21 mouse cellular contexts compared by ENCODE assay signal in the genomic region with DNA sequence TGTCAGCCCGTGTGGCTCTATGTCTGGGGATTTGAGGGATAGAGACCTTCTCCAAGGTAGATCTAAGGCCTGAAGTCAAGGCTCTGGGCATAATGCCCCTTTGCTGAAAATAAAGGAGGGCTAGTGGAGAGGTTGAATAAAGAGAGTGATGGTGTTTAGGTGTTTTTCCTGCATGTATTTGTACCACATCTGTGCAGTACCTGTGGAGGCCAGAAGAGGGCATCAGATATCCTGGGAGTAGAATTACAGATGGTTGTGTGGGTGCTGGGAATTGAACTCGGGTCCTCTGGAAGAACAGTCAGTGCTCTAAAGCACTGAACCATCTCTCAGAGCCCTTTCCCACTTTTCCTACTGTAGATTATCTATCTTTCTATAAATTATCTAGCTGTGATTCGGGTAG. TPM values are rescaled to one million over a fixed set of nuclear protein-coding genes. Genes with fewer than 3 reads are reported as not detected.
A peak's percentile ranks its signal among the peaks of the same experiment; 100 is the strongest.
DNase-seq lines count a peak whose midpoint lies in the region; ATAC-seq and TF ChIP-seq lines count a peak whose summit lies in the region.
"Had no signal": no experiment of that assay in that cellular context is flagged by ENCODE, and none has a peak within 500 bp of the region (broad histone marks: within the 10 kb centered on the region; RNA-seq: fewer than 3 reads in every experiment).

No protein-coding gene starts in this region.

- H3K36me3 ChIP-seq in midbrain, postnatal 0 days (ENCODE audit: insufficient read depth, low read length), result no peaks in the 10 kb centered on the region
- H3K36me3 ChIP-seq in midbrain, embryonic 15.5 days (replicated peaks), result peaks cover 7% of the 10 kb centered on the region; the same call in 1 of the 2 replicates
- peaks cover 6% of the 10 kb centered on the region for H3K36me3 ChIP-seq in stomach, postnatal 0 days (ENCODE audit: control insufficient read depth, insufficient read depth, low read length)
- H3K36me3 ChIP-seq in forebrain, embryonic 16.5 days (ENCODE audit: control insufficient read depth, insufficient read depth), result peaks cover 7% of the 10 kb centered on the region; the same call in 1 of the 2 replicates

- no peaks in the 10 kb centered on the region for H3K9me3 ChIP-seq in midbrain, postnatal 0 days (ENCODE audit: low read length)
- no peaks in the 10 kb centered on the region for H3K9me3 ChIP-seq in midbrain, embryonic 15.5 days
- no peaks in the 10 kb centered on the region for H3K9me3 ChIP-seq in stomach, postnatal 0 days (ENCODE audit: control insufficient read depth, low read length)
- H3K9me3 ChIP-seq in forebrain, embryonic 16.5 days (ENCODE audit: control insufficient read depth, low read length), result no peaks in the 10 kb centered on the region
- H3K9me3 ChIP-seq: forebrain, embryonic 15.5 days; limb, embryonic 15.5 days; midbrain, embryonic 13.5 days had no signal

- H3K4me2 ChIP-seq in midbrain, postnatal 0 days (ENCODE audit: low read depth, low read length, poor library complexity, severe bottlenecking), result no peak overlapping the region
- H3K4me2 ChIP-seq in midbrain, embryonic 15.5 days, result no peak overlapping the region
- no peak overlapping the region for H3K4me2 ChIP-seq in stomach, postnatal 0 days (replicated peaks; ENCODE audit: low read depth)
- no peak overlapping the region for H3K4me2 ChIP-seq in forebrain, embryonic 16.5 days (ENCODE audit: low read length)
- H3K4me2 ChIP-seq: embryonic facial prominence, embryonic 13.5 days; forebrain, embryonic 15.5 days; limb, embryonic 15.5 days; midbrain, embryonic 13.5 days had no signal

- intact Hi-C loops in gastrocnemius, adult 2 months (cut with DNase I), result no loop called here
- intact Hi-C loops in gastrocnemius, postnatal 36 days (cut with DNase I), result no loop called here

- no peaks in the 10 kb centered on the region for H3K27me3 ChIP-seq in midbrain, postnatal 0 days (ENCODE audit: insufficient read depth, low read length)
- no peaks in the 10 kb centered on the region for H3K27me3 ChIP-seq in midbrain, embryonic 15.5 days (replicated peaks)
- no peaks in the 10 kb centered on the region for H3K27me3 ChIP-seq in stomach, postnatal 0 days (ENCODE audit: control insufficient read depth, insufficient read depth, low read length)
- H3K27me3 ChIP-seq in forebrain, embryonic 16.5 days (replicated peaks; ENCODE audit: control insufficient read depth, insufficient read depth, low read length), result no peaks in the 10 kb centered on the region
- H3K27me3 ChIP-seq: embryonic facial prominence, embryonic 13.5 days; forebrain, embryonic 15.5 days; limb, embryonic 15.5 days; midbrain, embryonic 13.5 days had no signal

- H3K4me1 ChIP-seq in midbrain, postnatal 0 days (ENCODE audit: insufficient read depth, low read length), result no peaks in the 10 kb centered on the region
- H3K4me1 ChIP-seq in midbrain, embryonic 15.5 days, result peaks cover 12% of the 10 kb centered on the region; the same call in 1 of the 2 replicates
- 0 out of 2 replicates have a peak, but pooled peaks cover 5% of the 10 kb centered on the region for H3K4me1 ChIP-seq in stomach, postnatal 0 days (replicated peaks; ENCODE audit: control insufficient read depth, insufficient read depth)
- H3K4me1 ChIP-seq in forebrain, embryonic 16.5 days (replicated peaks; ENCODE audit: control insufficient read depth, insufficient read depth, low read length), result peaks cover 2% of the 10 kb centered on the region; the same call in 1 of the 2 replicates
- H3K4me1 ChIP-seq: forebrain, embryonic 15.5 days; limb, embryonic 15.5 days had no signal

- no peak overlapping the region for H3K9ac ChIP-seq in midbrain, postnatal 0 days (replicated peaks; ENCODE audit: low read length, poor library complexity, severe bottlenecking)
- H3K9ac ChIP-seq in midbrain, embryonic 15.5 days, result no peak overlapping the region
- H3K9ac ChIP-seq in stomach, postnatal 0 days (ENCODE audit: low read length), result no peak overlapping the region
- H3K9ac ChIP-seq in forebrain, embryonic 16.5 days (replicated peaks; ENCODE audit: low read depth, low read length), result no peak overlapping the region
- H3K9ac ChIP-seq: embryonic facial prominence, embryonic 13.5 days; forebrain, embryonic 15.5 days; limb, embryonic 15.5 days; midbrain, embryonic 13.5 days had no signal

- H3K4me3 ChIP-seq in gastrocnemius, adult 2 months, result no peak overlapping the region
- H3K4me3 ChIP-seq in layer of hippocampus, adult 2 months, result no peak overlapping the region
- no peak overlapping the region for H3K4me3 ChIP-seq in midbrain, postnatal 0 days (ENCODE audit: low read depth, low read length)
- no peak overlapping the region for H3K4me3 ChIP-seq in midbrain, embryonic 15.5 days
- no peak overlapping the region for H3K4me3 ChIP-seq in stomach, postnatal 0 days (ENCODE audit: low read depth, low read length)
- no peak overlapping the region for H3K4me3 ChIP-seq in forebrain, embryonic 16.5 days (replicated peaks; ENCODE audit: low read length)
- H3K4me3 ChIP-seq: embryonic facial prominence, embryonic 13.5 days; forebrain, embryonic 15.5 days; hindbrain, embryonic 10.5 days; limb, embryonic 15.5 days; midbrain, embryonic 13.5 days; myocyte had no signal

- peak; percentile 47 for TF ChIP-seq CTCF in gastrocnemius, adult 2 months (IDR thresholded peaks at IDR 0.05)
- TF ChIP-seq CTCF in layer of hippocampus, adult 2 months (conservative IDR thresholded peaks at IDR 0.05), result peak; percentile 62
- TF ChIP-seq CTCF in midbrain, postnatal 0 days (IDR thresholded peaks at IDR 0.05), result peak; percentile 38
- peak; percentile 50 for TF ChIP-seq CTCF in stomach, postnatal 0 days (IDR thresholded peaks at IDR 0.05; ENCODE audit: low read depth)

- no peak for ATAC-seq in midbrain, postnatal 0 days (ENCODE audit: low FRiP score)
- ATAC-seq in midbrain, embryonic 15.5 days (replicated peaks), result no peak
- no peak for ATAC-seq in stomach, postnatal 0 days (ENCODE audit: low FRiP score, low TSS enrichment)
- ATAC-seq in forebrain, embryonic 16.5 days, result no peak
- ATAC-seq: CD4-positive, CD25-positive, alpha-beta regulatory T cell, adult 4 months; forebrain, embryonic 15.5 days; midbrain, embryonic 13.5 days had no signal

- 97% methylated on average over 3 of the region's 3 CpGs for WGBS in midbrain, postnatal 0 days
- WGBS in midbrain, embryonic 15.5 days, result 96% methylated on average over 3 of the region's 3 CpGs
- WGBS in stomach, postnatal 0 days, result 98% methylated on average over 3 of the region's 3 CpGs
- WGBS in forebrain, embryonic 16.5 days, result 96% methylated on average over 3 of the region's 3 CpGs

- H3K27ac ChIP-seq in gastrocnemius, adult 2 months, result no peak overlapping the region; the same call in 1 of the 2 replicates
- no peak overlapping the region for H3K27ac ChIP-seq in layer of hippocampus, adult 2 months
- no peak overlapping the region for H3K27ac ChIP-seq in midbrain, postnatal 0 days (ENCODE audit: low read depth, low read length)
- no peak overlapping the region for H3K27ac ChIP-seq in midbrain, embryonic 15.5 days
- no peak overlapping the region for H3K27ac ChIP-seq in stomach, postnatal 0 days (replicated peaks)
- H3K27ac ChIP-seq in forebrain, embryonic 16.5 days (ENCODE audit: low read length), result no peak overlapping the region
- H3K27ac ChIP-seq: embryonic facial prominence, embryonic 13.5 days; forebrain, embryonic 15.5 days; hindbrain, embryonic 10.5 days; limb, embryonic 15.5 days; midbrain, embryonic 13.5 days had no signal

- TF ChIP-seq EP300 in stomach, postnatal 0 days (optimal IDR thresholded peaks at IDR 0.05), result no peak

- peak; percentile 18 for DNase-seq in gastrocnemius, adult 2 months
- no peak for DNase-seq in gastrocnemius, postnatal 36 days
- no peak for DNase-seq in layer of hippocampus, adult 2 months (ENCODE audit: low spot score in 2 of 2)
- DNase-seq in layer of hippocampus, postnatal 10 days (ENCODE audit: low spot score in 2 of 2), result no peak
- no peak for DNase-seq in midbrain, postnatal 0 days (ENCODE audit: low spot score)
- DNase-seq in stomach, postnatal 0 days (ENCODE audit: low spot score), result no peak
- DNase-seq: adrenal gland, adult 8-10 months; cerebellum, adult 9-11 months; kidney, adult 9 months; kidney, postnatal 4 days; layer of hippocampus, postnatal 36 days; right cerebral cortex, postnatal 14 days had no signal

RNA-seq across cellular contexts. Expression of a gene that starts 27.7 kb away (rescaled TPM):
- total RNA-seq in gastrocnemius, adult 2 months (2021), result 10 to 100 TPM; 55.2 to 80.0 TPM
- 10 to 100 TPM; 54.0 to 66.3 TPM for total RNA-seq in gastrocnemius, postnatal 36 days (2021)
- total RNA-seq in layer of hippocampus, adult 2 months (2021), result 100 to 1,000 TPM; 103 to 105 TPM
- total RNA-seq in layer of hippocampus, postnatal 10 days (2021), result 100 to 1,000 TPM; 128 to 130 TPM
- total RNA-seq in midbrain, postnatal 0 days (2014; rRNA removed), result 90.5 and 101 TPM in 2 replicates
- 77.2 and 79.9 TPM in 2 replicates for polyA plus RNA-seq in midbrain, postnatal 0 days (2015; fragmentation: Nextera tagmentation; extraction: Ambion mirVana)
- polyA plus RNA-seq in midbrain, embryonic 15.5 days (2015; fragmentation: Nextera tagmentation; extraction: Ambion mirVana), result 79.8 and 103 TPM in 2 replicates
- 34.0 and 38.2 TPM in 2 replicates for polyA plus RNA-seq in stomach, postnatal 0 days (2015; fragmentation: Nextera tagmentation; extraction: Ambion mirVana)
- 73.4 and 85.3 TPM in 2 replicates for polyA plus RNA-seq in forebrain, embryonic 16.5 days (2015; fragmentation: Nextera tagmentation; extraction: Ambion mirVana)
